Comparison of ENCODE assay signal across 8 mouse cellular contexts in genomic region chr2:65237116-65237515, GRCm38 (mm10). TPM values are rescaled to one million over a fixed set of nuclear protein-coding genes. Genes with fewer than 3 reads are reported as not detected.
A peak's percentile ranks its signal among the peaks of the same experiment; 100 is the strongest.
DNase-seq lines count a peak whose midpoint lies in the region; ATAC-seq and TF ChIP-seq lines count a peak whose summit lies in the region.

No protein-coding gene starts in this region.

- dilution Hi-C loops in CH12.LX (cut with MboI; ENCODE audit: extremely low pct_ligation_motif_present, extremely low pct_unique_long_range_greater_than_20kb, low sequenced_read_pairs), result no loop called here

- no peak for TF ChIP-seq CTCF in CH12.LX (conservative IDR thresholded peaks at IDR 0.05 in 1 of 2, IDR thresholded peaks at IDR 0.05 in 1 of 2; ENCODE audit: low read depth in 2 of 2, low read length in 2 of 2)

- intact Hi-C loops in left cerebral cortex, postnatal 25 days (cut with DNase I), result loop anchor here (5.0 kb wide), 1 partner anchor 95 kb away; no protein-coding TSS in a partner anchor

- H3K36me3 ChIP-seq in heart, embryonic 13.5 days, result no peaks in the 10 kb centered on the region
- H3K36me3 ChIP-seq in CH12.LX (replicated peaks in 1 of 2; ENCODE audit: control insufficient read depth in 1 of 2, insufficient read depth in 1 of 2, low read length in 1 of 2), result no peaks in the 10 kb centered on the region
- no peaks in the 10 kb centered on the region for H3K36me3 ChIP-seq in forebrain, embryonic 15.5 days
- H3K36me3 ChIP-seq in liver, embryonic 15.5 days (replicated peaks), result no peaks in the 10 kb centered on the region

- no peak overlapping the region for H3K27ac ChIP-seq in heart, embryonic 13.5 days (replicated peaks)
- H3K27ac ChIP-seq in CH12.LX (ENCODE audit: insufficient read depth, low read depth), result no peak overlapping the region
- H3K27ac ChIP-seq in forebrain, embryonic 15.5 days (replicated peaks), result no peak overlapping the region
- H3K27ac ChIP-seq in liver, embryonic 15.5 days (replicated peaks), result no peak overlapping the region

- no peak for DNase-seq in heart, adult 9 months (ENCODE audit: low spot score in 2 of 2)
- DNase-seq in CH12.LX (ENCODE audit: extremely low read depth), result no peak
- DNase-seq in urinary bladder, adult 2 months (ENCODE audit: low spot score), result no peak
- DNase-seq in left cerebral cortex, postnatal 25 days (ENCODE audit: low spot score in 2 of 2), result no peak

- H3K4me2 ChIP-seq in heart, embryonic 13.5 days, result peak overlapping the region; percentile 84
- peak overlapping the region; percentile 48; the same call in 1 of the 2 replicates for H3K4me2 ChIP-seq in CH12.LX (ENCODE audit: insufficient read depth, low read depth, poor library complexity, severe bottlenecking)
- peak overlapping the region; percentile 97 for H3K4me2 ChIP-seq in forebrain, embryonic 15.5 days (replicated peaks)
- H3K4me2 ChIP-seq in liver, embryonic 15.5 days, result peak overlapping the region; percentile 70

- TF ChIP-seq POLR2A in CH12.LX (IDR thresholded peaks at IDR 0.05; ENCODE audit: low read depth, low read length), result no peak

- H3K4me1 ChIP-seq in heart, embryonic 13.5 days, result peaks cover 18% of the 10 kb centered on the region
- peaks cover 0 to 17% of the 10 kb centered on the region in 2 experiments; a peak in 2 of 4 replicates for H3K4me1 ChIP-seq in CH12.LX (ENCODE audit: control insufficient read depth in 1 of 2, insufficient read depth in 2 of 2)
- peaks cover 14% of the 10 kb centered on the region for H3K4me1 ChIP-seq in forebrain, embryonic 15.5 days
- no peaks in the 10 kb centered on the region for H3K4me1 ChIP-seq in liver, embryonic 15.5 days (replicated peaks)

- no peak for TF ChIP-seq EP300 in CH12.LX (IDR thresholded peaks at IDR 0.05; ENCODE audit: low read length)

- no peaks in the 10 kb centered on the region; the same call in 1 of the 2 replicates for H3K79me2 ChIP-seq in CH12.LX (replicated peaks; ENCODE audit: control insufficient read depth, extremely low read depth, insufficient read depth, poor library complexity, severe bottlenecking)

- WGBS in heart, embryonic 13.5 days, result 55% methylated on average over 8 of the region's 8 CpGs
- 58% methylated on average over 8 of the region's 8 CpGs for WGBS in forebrain, embryonic 15.5 days
- WGBS in liver, embryonic 15.5 days (ENCODE audit: insufficient replicate concordance), result 48% methylated on average over 8 of the region's 8 CpGs

- TF ChIP-seq RAD21 in CH12.LX (IDR thresholded peaks at IDR 0.05; ENCODE audit: low read depth, low read length), result no peak

- H3K9ac ChIP-seq in heart, embryonic 13.5 days, result peak overlapping the region; percentile 90
- H3K9ac ChIP-seq in CH12.LX (ENCODE audit: insufficient read depth, low read depth), result no peak overlapping the region
- no peak overlapping the region for H3K9ac ChIP-seq in forebrain, embryonic 15.5 days (replicated peaks)
- no peak overlapping the region for H3K9ac ChIP-seq in liver, embryonic 15.5 days

- H3K4me3 ChIP-seq in heart, embryonic 13.5 days, result peak overlapping the region; percentile 83
- H3K4me3 ChIP-seq in CH12.LX (replicated peaks in 1 of 3; ENCODE audit: low read depth in 2 of 3, low read length in 2 of 3, poor library complexity in 1 of 3), result no peak overlapping the region
- H3K4me3 ChIP-seq in forebrain, embryonic 15.5 days, result peak overlapping the region; percentile 69; the same call in 1 of the 2 replicates
- H3K4me3 ChIP-seq in liver, embryonic 15.5 days (replicated peaks), result peak overlapping the region; percentile 61

- in situ Hi-C loops in CH12.LX (cut with MboI; ENCODE audit: low pct_ligation_motif_present, low pct_unique_long_range_greater_than_20kb, low sequenced_read_pairs), result no loop called here

- H3K27me3 ChIP-seq in heart, embryonic 13.5 days (replicated peaks), result no peaks in the 10 kb centered on the region
- H3K27me3 ChIP-seq in CH12.LX (replicated peaks), result no peaks in the 10 kb centered on the region
- H3K27me3 ChIP-seq in forebrain, embryonic 15.5 days, result no peaks in the 10 kb centered on the region
- H3K27me3 ChIP-seq in liver, embryonic 15.5 days, result peaks cover 38% of the 10 kb centered on the region

- no peaks in the 10 kb centered on the region for H3K9me3 ChIP-seq in heart, embryonic 13.5 days
- H3K9me3 ChIP-seq in CH12.LX (replicated peaks; ENCODE audit: low read length), result no peaks in the 10 kb centered on the region
- no peaks in the 10 kb centered on the region for H3K9me3 ChIP-seq in forebrain, embryonic 15.5 days
- H3K9me3 ChIP-seq in liver, embryonic 15.5 days (replicated peaks), result no peaks in the 10 kb centered on the region

- no peak for ATAC-seq in heart, embryonic 13.5 days (ENCODE audit: extremely low read depth, insufficient number of reproducible peaks, low FRiP score, low TSS enrichment)
- no peak for ATAC-seq in forebrain, embryonic 15.5 days (replicated peaks)
- ATAC-seq in liver, embryonic 15.5 days (ENCODE audit: insufficient read depth), result no peak
- no peak for ATAC-seq in megakaryocyte progenitor cell, adult 5-6 weeks (replicated peaks; ENCODE audit: poor library complexity)

TF ChIP-seq in CH12.LX, 34 proteins besides CTCF, POLR2A, EP300 and RAD21:
- TF ChIP-seq NELFE (IDR thresholded peaks at IDR 0.05; ENCODE audit: low read depth, low read length), result no peak

RNA-seq across cellular contexts. Expression of gene Cobll1, which starts 2.1 kb away (rescaled TPM):
- polyA plus RNA-seq in heart, embryonic 13.5 days (2015; fragmentation: Nextera tagmentation; extraction: Ambion mirVana), result 7.9 and 8.1 TPM in 2 replicates
- total RNA-seq in CH12.LX (2012; rRNA removed) (1.2 and 1.5 TPM in 2 replicates), CH12.LX (2014; rRNA removed) (0.42 and 0.67 TPM in 2 replicates)
- 1.9 and 2.4 TPM in 2 replicates for polyA plus RNA-seq in CH12.LX (2012; ENCODE audit: insufficient read length, low read depth)
- 2.5 and 3.1 TPM in 2 replicates for polyA plus RNA-seq in forebrain, embryonic 15.5 days (2015; fragmentation: Nextera tagmentation; extraction: Ambion mirVana)
- polyA plus RNA-seq in liver, embryonic 15.5 days (2015; fragmentation: Nextera tagmentation; extraction: Ambion mirVana), result 3.8 and 4.3 TPM in 2 replicates
- polyA plus RNA-seq in urinary bladder, adult 2 months (2012; rRNA removed), result 19.0 and 20.9 TPM in 2 replicates
- total RNA-seq in left cerebral cortex, postnatal 25 days (2021), result 1 to 10 TPM; 6.3 to 6.6 TPM
- 1.9 and 3.9 TPM in 2 replicates for total RNA-seq in megakaryocyte progenitor cell, adult 5-6 weeks (2015)
- 1.6 and 2.2 TPM in 2 replicates for total RNA-seq in megakaryocyte progenitor cell, adult 5-6 weeks (2017)

Comparison
In these comparisons a context has a peak if more than half of its experiments do, and no peak if none do; other contexts are left out.
1. H3K4me3 ChIP-seq: peak in heart, embryonic 13.5 days (single experiment), forebrain, embryonic 15.5 days (single experiment) and liver, embryonic 15.5 days (single experiment); none in CH12.LX (0 of 3).
2. Peak in every context shown above with its lines, with median percentiles within 50 percentile points of each other: H3K4me2 ChIP-seq.